Mouse (Mus musculus): ENCODE data around the gene Scaper.

DNA sequence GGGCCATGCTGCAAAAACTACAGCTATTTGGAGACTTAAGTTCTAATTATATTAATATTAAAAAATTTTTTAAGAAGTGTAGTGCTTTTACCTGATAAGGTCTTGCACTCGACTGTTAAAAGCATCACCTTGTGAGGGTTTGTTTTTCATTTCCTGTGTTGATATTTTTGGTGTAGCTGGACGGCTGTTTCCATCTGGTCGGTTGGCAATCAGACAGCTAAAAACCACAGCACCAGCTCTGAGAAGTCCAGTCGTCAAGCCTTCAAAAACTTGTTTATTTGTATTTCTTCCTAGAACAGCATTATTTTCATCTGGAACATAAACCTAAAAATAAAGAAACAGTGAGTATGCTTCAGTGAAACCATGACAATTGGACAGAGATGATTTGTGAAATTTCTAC is 328.2 kb downstream of the Scaper start:
- no peak for TF ChIP-seq CTCF (IDR thresholded peaks at IDR 0.05; ENCODE audit: extremely low read depth, insufficient read depth, low read length)
- no peak for TF ChIP-seq POLR2A (IDR thresholded peaks at IDR 0.05; ENCODE audit: extremely low read depth, insufficient read depth, low read length)
